Mouse (Mus musculus) G1E-ER4 (cell line): ENCODE results near the gene Ascc2. TPM values are rescaled to one million over a fixed set of nuclear protein-coding genes. Genes with fewer than 3 reads are reported as not detected.

Experiments
- GATA1 ChIP-seq: IDR thresholded peaks from one replicate; pipeline ENCODE4 v1.8.0; 2012; ENCODE audit warnings: low read length, inconsistent platforms
- polyA plus RNA-seq: library from polyadenylated mRNA; stranded (reverse); fragments of >175 nt; gene quantifications from 2 replicates; pipeline ENCODE4 v1.2.3, GENCODE M21; 2012

Gene Ascc2
- 55.8 and 57.4 TPM in 2 replicates for polyA plus RNA-seq

- no peak for TF ChIP-seq GATA1
Measured at GRCm38 (mm10) chr11:4637534-4638234, at the start of gene Ascc2. Gene Ascc2, plus strand, starts transcription at chr11:4637747.

- no peak for TF ChIP-seq GATA1
Measured at GRCm38 (mm10) chr11:4591811-4592210, 45.7 kb upstream of the Ascc2 start.

GRCm38 (mm10) chr11:4593491-4593848 lies 44.1 kb upstream of the Ascc2 start:
- no peak for TF ChIP-seq GATA1

GRCm38 (mm10) chr11:4593849-4594607 lies 43.5 kb upstream of the Ascc2 start:
- no peak for TF ChIP-seq GATA1

- no peak for TF ChIP-seq GATA1
Measured at GRCm38 (mm10) chr11:4594608-4595500, 42.7 kb upstream of the Ascc2 start, which contains the start of gene Mtmr3. Gene Mtmr3, minus strand, starts transcription at chr11:4594863.

GRCm38 (mm10) chr11:4598411-4598810 lies 39.1 kb upstream of the Ascc2 start:
- no peak for TF ChIP-seq GATA1

- no peak for TF ChIP-seq GATA1
Measured at GRCm38 (mm10) chr11:4599916-4600315, 37.6 kb upstream of the Ascc2 start.

- no peak for TF ChIP-seq GATA1
Measured at GRCm38 (mm10) chr11:4601890-4602289, 35.7 kb upstream of the Ascc2 start.

GRCm38 (mm10) chr11:4602691-4603441 lies 34.7 kb upstream of the Ascc2 start:
- TF ChIP-seq GATA1 = no peak

GRCm38 (mm10) chr11:4604441-4604840 lies 33.1 kb upstream of the Ascc2 start:
- TF ChIP-seq GATA1 = no peak

- no peak for TF ChIP-seq GATA1
Measured at GRCm38 (mm10) chr11:4605414-4605813, 32.1 kb upstream of the Ascc2 start.

- TF ChIP-seq GATA1 = no peak
Measured at GRCm38 (mm10) chr11:4606541-4606940, 31.0 kb upstream of the Ascc2 start.

GRCm38 (mm10) chr11:4611904-4612303 lies 25.6 kb upstream of the Ascc2 start:
- no peak for TF ChIP-seq GATA1

- TF ChIP-seq GATA1 = no peak
Measured at GRCm38 (mm10) chr11:4620017-4620485, 17.5 kb upstream of the Ascc2 start, which contains the start of gene Gm11032. Gene Gm11032, plus strand, starts transcription at chr11:4620067.

- no peak for TF ChIP-seq GATA1
Measured at GRCm38 (mm10) chr11:4620501-4621108, 16.9 kb upstream of the Ascc2 start.

GRCm38 (mm10) chr11:4621866-4622265 lies 15.7 kb upstream of the Ascc2 start:
- no peak for TF ChIP-seq GATA1
